8 mouse cellular contexts compared by ENCODE assay signal in the genomic region with DNA sequence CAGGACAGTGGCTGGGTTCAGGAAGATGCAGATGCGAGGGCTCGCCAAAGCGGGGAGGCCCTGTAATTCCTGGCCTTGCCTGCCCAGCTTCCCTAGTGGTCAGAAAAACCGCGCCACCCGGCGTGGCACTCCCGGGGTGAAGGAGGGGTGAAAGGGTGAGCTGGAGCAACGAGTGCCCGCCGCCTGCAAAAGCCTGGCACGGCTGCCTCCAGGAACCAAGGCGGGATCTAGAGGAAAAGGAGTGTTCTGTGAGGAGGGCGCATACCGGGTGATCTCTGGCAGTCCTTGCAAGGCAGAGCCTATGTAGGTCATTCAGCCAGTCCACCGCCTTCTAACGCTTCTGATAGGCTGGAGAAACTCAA. TPM values are rescaled to one million over a fixed set of nuclear protein-coding genes. Genes with fewer than 3 reads are reported as not detected.
A peak's percentile ranks its signal among the peaks of the same experiment; 100 is the strongest.
DNase-seq lines count a peak whose midpoint lies in the region; ATAC-seq lines count a peak whose summit lies in the region.

No protein-coding gene starts in this region.

- H3K4me3 ChIP-seq in hindbrain, embryonic 15.5 days = peak overlapping the region; percentile 79

- peak; percentile 23 for ATAC-seq in hindbrain, embryonic 15.5 days (ENCODE audit: low FRiP score, low read depth)

- H3K9ac ChIP-seq in hindbrain, embryonic 15.5 days = peak overlapping the region; percentile 91

- H3K27ac ChIP-seq in hindbrain, embryonic 15.5 days (replicated peaks) = peak overlapping the region; percentile 97

- under 1% methylated on average over 17 of the region's 17 CpGs for WGBS in hindbrain, embryonic 15.5 days

- H3K36me3 ChIP-seq in hindbrain, embryonic 15.5 days = no peaks in the 10 kb centered on the region

- peak overlapping the region; percentile 97 for H3K4me2 ChIP-seq in hindbrain, embryonic 15.5 days

- no peaks in the 10 kb centered on the region; the same call in 1 of the 2 replicates for H3K27me3 ChIP-seq in hindbrain, embryonic 15.5 days

- peak; percentile 85 for DNase-seq in adipocyte (ENCODE audit: low spot score)
- DNase-seq in cerebellum, postnatal 25 days = peak; percentile 80 to 81
- peak; percentile 71 for DNase-seq in gastrocnemius, adult 18-20 months (ENCODE audit: low spot score)
- peak; percentile 57 for DNase-seq in left cerebral cortex, adult 11 months (ENCODE audit: low spot score)
- peak; percentile 86 for DNase-seq in lung, postnatal 25 days (ENCODE audit: low spot score)
- DNase-seq in right cerebral cortex, postnatal 36 days (ENCODE audit: low spot score in 2 of 2) = peak; percentile 50 to 51
- no peak for DNase-seq in T-cell, adult 2 months (ENCODE audit: low spot score)

- no peaks in the 10 kb centered on the region for H3K9me3 ChIP-seq in hindbrain, embryonic 15.5 days

- peaks cover 35% of the 10 kb centered on the region for H3K4me1 ChIP-seq in hindbrain, embryonic 15.5 days (replicated peaks)

RNA-seq across cellular contexts. Expression of a gene that starts 0.6 kb away (rescaled TPM):
- 10 to 100 TPM; 21.7 to 30.2 TPM for total RNA-seq in gastrocnemius, adult 18-20 months (2021)
- polyA plus RNA-seq in hindbrain, embryonic 15.5 days (2015; fragmentation: Nextera tagmentation; extraction: Ambion mirVana) = 47.5 and 50.7 TPM in 2 replicates
